Mouse (Mus musculus) activated CD4-positive, CD25-positive, alpha-beta regulatory T cell, adult 9 weeks (primary cell): ENCODE data around the gene Prl8a2. TPM values are rescaled to one million over a fixed set of nuclear protein-coding genes. Genes with fewer than 3 reads are reported as not detected.

Source experiments
- polyA plus RNA-seq: library from polyadenylated mRNA; unstranded; fragments of 100-300 nt; shearing (Covaris generic); gene quantifications from one replicate; pipeline ENCODE4 v1.2.1, GENCODE M21; 2017

Prl8a2 gene
- polyA plus RNA-seq, result not detected

DNA sequence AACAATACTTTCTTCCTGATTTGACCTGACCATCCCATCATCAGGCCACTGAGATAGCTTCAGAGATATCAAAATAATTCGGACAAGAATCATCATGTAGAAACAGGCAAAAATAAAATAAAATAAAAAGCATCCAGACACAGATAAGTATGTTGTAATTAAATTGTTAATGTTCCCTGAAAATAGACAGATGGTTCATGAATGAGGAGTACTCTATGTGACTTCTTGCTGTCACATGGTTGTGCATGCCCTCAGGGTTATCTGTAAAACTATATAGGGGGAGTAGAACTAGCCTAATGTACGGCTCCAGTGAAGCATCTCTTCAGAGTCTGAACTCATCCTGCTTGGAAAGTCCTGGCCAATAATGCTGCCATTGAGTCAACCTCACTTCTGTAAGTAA lies at the start of gene Prl8a2:
Gene Prl8a2 (plus strand): TSS at position 301 of the 400 bp plus-strand sequence.

GRCm38 (mm10) chr13:27312334-27313225 lies 32.9 kb upstream of the Prl8a2 start, which contains the start of gene Prl6a1:
Gene Prl6a1 (plus strand): TSS chr13:27312627.

GRCm38 (mm10) chr13:27390746-27391145 lies 45.3 kb downstream of the Prl8a2 start, which contains the start of gene Prl2b1:
Gene Prl2b1 (minus strand): TSS chr13:27390846.

Other genes starting within 250 kb of the Prl8a2 start
- not detected for gene Prl3d2, start 224.0 kb upstream of the Prl8a2 start, polyA plus RNA-seq
- not detected for gene Prl3d3, start 188.9 kb upstream of the Prl8a2 start, polyA plus RNA-seq
- gene Prl3c1, start 149.0 kb upstream of the Prl8a2 start, polyA plus RNA-seq, result not detected
- not detected for gene Prl3b1, start 103.8 kb upstream of the Prl8a2 start, polyA plus RNA-seq
- not detected for gene Prl3a1, start 86.2 kb upstream of the Prl8a2 start, polyA plus RNA-seq
- not detected for gene Prl6a1, start 33.0 kb upstream of the Prl8a2 start, polyA plus RNA-seq
- not detected for gene Prl2b1, start 45.2 kb downstream of the Prl8a2 start, polyA plus RNA-seq
- not detected for gene Prl8a6, start 93.0 kb downstream of the Prl8a2 start, polyA plus RNA-seq
- not detected for gene Prl8a8, start 167.5 kb downstream of the Prl8a2 start, polyA plus RNA-seq
- not detected for gene Prl8a9, start 218.9 kb downstream of the Prl8a2 start, polyA plus RNA-seq
- not detected for gene Prl8a1, start 236.5 kb downstream of the Prl8a2 start, polyA plus RNA-seq